Mouse (Mus musculus) adrenal gland, postnatal 4 days (tissue): ENCODE data around the gene Rab7b. TPM values are rescaled to one million over a fixed set of nuclear protein-coding genes. Genes with fewer than 3 reads are reported as not detected.

Experiments used
- DNase-seq, 2 experiments: peaks; one replicate each; pipeline ENCODE4 v3.0.0; 2021 to 2022; ENCODE audit warnings: low spot score in 2 of 2, mixed read lengths in 2 of 2
- total RNA-seq, 2 experiments: library from RNA; stranded (reverse); gene quantifications; 2 replicates each; pipeline ENCODE4 v1.2.3; 2021

Gene Rab7b
- total RNA-seq, 2 experiments from 2014 or later, result 4.6 to 5.3 TPM

- no peak for DNase-seq
Measured at GRCm38 (mm10) chr1:131764581-131765338, 76.3 kb downstream of the Rab7b start.

Other genes with a start within 250 kb of the Rab7b start
- 10 to 100 TPM; 40.3 to 42.2 TPM for gene Srgap2, start 161.3 kb upstream of the Rab7b start, total RNA-seq
- gene Fam72a, start 160.8 kb upstream of the Rab7b start, total RNA-seq, result 1 to 10 TPM; 1.4 to 1.5 TPM
- gene Avpr1b, start 89.5 kb upstream of the Rab7b start, total RNA-seq, result not detected
- gene Ctse, start 50.4 kb upstream of the Rab7b start, total RNA-seq, result 10 to 100 TPM; 15.3 to 32.2 TPM
- under 1 TPM; 0.51 to 0.73 TPM for gene Slc26a9, start 55.3 kb downstream of the Rab7b start, total RNA-seq
- gene Pm20d1, start 108.7 kb downstream of the Rab7b start, total RNA-seq, result 10 to 100 TPM; 11.0 to 11.5 TPM
- gene Slc41a1, start 138.8 kb downstream of the Rab7b start, total RNA-seq, result 10 to 100 TPM; 44.7 to 47.5 TPM
- gene Rab29, start 178.5 kb downstream of the Rab7b start, total RNA-seq, result 10 to 100 TPM; 15.1 to 18.0 TPM
- 100 to 1,000 TPM; 191 to 192 TPM for gene Nucks1, start 221.8 kb downstream of the Rab7b start, total RNA-seq